Comparison of ENCODE assay signal across 7 mouse cellular contexts in genomic region chrX:71364062-71364461, GRCm38 (mm10). TPM values are rescaled to one million over a fixed set of nuclear protein-coding genes. Genes with fewer than 3 reads are reported as not detected.
DNase-seq lines count a peak whose midpoint lies in the region; ATAC-seq lines count a peak whose summit lies in the region.

No protein-coding gene starts in this region.

- H3K9ac ChIP-seq in forebrain, embryonic 11.5 days (ENCODE audit: low read length) = peak overlapping the region; percentile 67
- H3K9ac ChIP-seq in neural tube, embryonic 15.5 days (replicated peaks) = no peak overlapping the region

- DNase-seq in left cerebral cortex, postnatal 14 days (ENCODE audit: low spot score in 2 of 2) = peak; percentile 3 to 17
- DNase-seq in left cerebral cortex, adult 11 months (ENCODE audit: low spot score) = no peak
- DNase-seq in forebrain, embryonic 11.5 days (ENCODE audit: low spot score) = no peak
- DNase-seq in layer of hippocampus, postnatal 36 days = peak; percentile 13 to 36
- DNase-seq in embryo, embryonic 10 days (ENCODE audit: low spot score) = no peak

- peak overlapping the region; percentile 58 for H3K4me2 ChIP-seq in forebrain, embryonic 11.5 days (ENCODE audit: low read depth, low read length, severe bottlenecking)
- H3K4me2 ChIP-seq in neural tube, embryonic 15.5 days = peak overlapping the region; percentile 57

- WGBS in forebrain, embryonic 11.5 days = 72% methylated on average over 5 of the region's 5 CpGs
- WGBS in neural tube, embryonic 15.5 days = 74% methylated on average over 5 of the region's 5 CpGs

- intact Hi-C loops in left cerebral cortex, postnatal 14 days (cut with DNase I) = no loop called here

- H3K27me3 ChIP-seq in forebrain, embryonic 11.5 days (ENCODE audit: control insufficient read depth, insufficient read depth, low read length) = no peaks in the 10 kb centered on the region
- H3K27me3 ChIP-seq in neural tube, embryonic 15.5 days (replicated peaks) = no peaks in the 10 kb centered on the region

- H3K9me3 ChIP-seq in forebrain, embryonic 11.5 days (ENCODE audit: control insufficient read depth, low read length) = no peaks in the 10 kb centered on the region
- no peaks in the 10 kb centered on the region for H3K9me3 ChIP-seq in neural tube, embryonic 15.5 days (replicated peaks)

- H3K4me3 ChIP-seq in forebrain, embryonic 11.5 days (ENCODE audit: low read depth, low read length) = peak overlapping the region; percentile 54
- H3K4me3 ChIP-seq in neural tube, embryonic 15.5 days (replicated peaks) = peak overlapping the region; percentile 62

- no peaks in the 10 kb centered on the region for H3K4me1 ChIP-seq in forebrain, embryonic 11.5 days (replicated peaks; ENCODE audit: control insufficient read depth, insufficient read depth, low read length)
- H3K4me1 ChIP-seq in neural tube, embryonic 15.5 days = no peaks in the 10 kb centered on the region

- ATAC-seq in forebrain, embryonic 11.5 days (replicated peaks; ENCODE audit: low FRiP score) = no peak
- no peak for ATAC-seq in neural tube, embryonic 15.5 days (ENCODE audit: low FRiP score)
- no peak for ATAC-seq in megakaryocyte progenitor cell, adult 5-6 weeks (replicated peaks; ENCODE audit: poor library complexity)

- no peak overlapping the region for H3K27ac ChIP-seq in forebrain, embryonic 11.5 days (ENCODE audit: low read depth, low read length)
- H3K27ac ChIP-seq in neural tube, embryonic 15.5 days (replicated peaks) = peak overlapping the region; percentile 80; the same call in 1 of the 2 replicates

- no peaks in the 10 kb centered on the region for H3K36me3 ChIP-seq in forebrain, embryonic 11.5 days (ENCODE audit: control insufficient read depth, insufficient read depth, low read length)
- H3K36me3 ChIP-seq in neural tube, embryonic 15.5 days = no peaks in the 10 kb centered on the region

RNA-seq across cellular contexts. Expression of gene Mtmr1, which starts 0.5 kb away (rescaled TPM):
- total RNA-seq in left cerebral cortex, postnatal 14 days (2021) = 10 to 100 TPM; 36.5 to 42.4 TPM
- polyA plus RNA-seq in forebrain, embryonic 11.5 days (2014; fragmentation: Nextera tagmentation; extraction: Ambion mirVana) = 14.3 and 14.8 TPM in 2 replicates
- 10 to 100 TPM; 59.2 to 61.8 TPM for total RNA-seq in layer of hippocampus, postnatal 36 days (2021)
- polyA plus RNA-seq in neural tube, embryonic 15.5 days (2015; fragmentation: Nextera tagmentation; extraction: Ambion mirVana) = 13.5 and 16.2 TPM in 2 replicates
- 32.7 and 40.1 TPM in 2 replicates for total RNA-seq in megakaryocyte progenitor cell, adult 5-6 weeks (2015)
- 33.0 and 35.6 TPM in 2 replicates for total RNA-seq in megakaryocyte progenitor cell, adult 5-6 weeks (2017)

Comparison
In these comparisons a context has a peak if more than half of its experiments do, and no peak if none do; other contexts are left out.
1. DNase-seq: peak in left cerebral cortex, postnatal 14 days (2 of 2) and layer of hippocampus, postnatal 36 days (2 of 2); none in left cerebral cortex, adult 11 months (single experiment), forebrain, embryonic 11.5 days (single experiment) and embryo, embryonic 10 days (single experiment).